Mouse (Mus musculus) erythroblast, embryonic 14.5 days (primary cell): ENCODE data around the gene Gpx1.

Experiments used
- GATA1 ChIP-seq: IDR thresholded peaks from 2 replicates; pipeline ENCODE4 v1.6.1; 2012; ENCODE audit warnings: low read length, inconsistent platforms, mixed read lengths
- TAL1 ChIP-seq: IDR thresholded peaks from 3 replicates; pipeline ENCODE4 v1.6.1; 2012; ENCODE audit warnings: low read length, inconsistent platforms, mixed read lengths

DNA sequence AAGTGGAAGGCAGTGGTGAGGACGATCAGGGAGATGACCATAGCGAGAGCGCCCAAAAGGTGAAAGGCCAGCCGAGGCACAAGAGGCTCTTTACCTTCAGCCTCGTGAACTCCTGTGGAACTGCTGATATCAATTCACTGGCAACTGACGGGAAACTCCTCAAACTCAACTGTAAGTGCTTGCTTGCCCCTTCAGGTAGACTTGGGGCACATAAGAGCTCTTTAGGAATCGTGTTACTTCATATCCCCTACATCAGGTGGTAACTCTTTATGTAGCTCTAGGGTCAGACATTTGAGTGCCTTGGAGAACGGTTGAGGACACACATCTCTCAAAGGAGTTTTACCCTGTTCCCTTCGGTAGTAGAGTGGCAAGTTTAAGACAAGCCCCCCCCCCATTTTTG lies 42.7 kb downstream of the Gpx1 start:
- TF ChIP-seq GATA1, result no peak
- TF ChIP-seq TAL1, result no peak
